Mouse (Mus musculus): ENCODE measurements around the gene Olfr994.

Gene Olfr994

DNA sequence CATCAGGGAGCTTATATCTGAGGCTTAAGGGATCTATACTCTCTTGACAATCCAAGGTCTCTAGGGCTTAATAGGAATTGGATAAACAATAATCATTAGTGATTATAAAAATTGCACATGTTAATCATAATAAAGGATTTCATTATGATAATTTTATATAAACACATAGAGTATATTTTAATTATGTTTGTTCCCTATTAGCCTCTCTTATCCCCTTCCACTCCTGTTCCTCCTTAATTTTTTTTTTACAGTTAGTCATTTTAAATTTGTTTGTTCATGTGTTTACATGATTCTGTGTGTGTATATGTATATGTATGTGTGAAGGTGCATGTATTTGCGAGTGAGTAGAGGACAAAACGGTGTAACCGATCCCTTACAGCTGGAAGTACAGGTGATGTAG, at the start of gene Olfr994:
Gene Olfr994 (minus strand): TSS at position 101 of the 400 bp plus-strand sequence.
- DNase-seq (ENCODE audit: low read depth), result no peak

DNA sequence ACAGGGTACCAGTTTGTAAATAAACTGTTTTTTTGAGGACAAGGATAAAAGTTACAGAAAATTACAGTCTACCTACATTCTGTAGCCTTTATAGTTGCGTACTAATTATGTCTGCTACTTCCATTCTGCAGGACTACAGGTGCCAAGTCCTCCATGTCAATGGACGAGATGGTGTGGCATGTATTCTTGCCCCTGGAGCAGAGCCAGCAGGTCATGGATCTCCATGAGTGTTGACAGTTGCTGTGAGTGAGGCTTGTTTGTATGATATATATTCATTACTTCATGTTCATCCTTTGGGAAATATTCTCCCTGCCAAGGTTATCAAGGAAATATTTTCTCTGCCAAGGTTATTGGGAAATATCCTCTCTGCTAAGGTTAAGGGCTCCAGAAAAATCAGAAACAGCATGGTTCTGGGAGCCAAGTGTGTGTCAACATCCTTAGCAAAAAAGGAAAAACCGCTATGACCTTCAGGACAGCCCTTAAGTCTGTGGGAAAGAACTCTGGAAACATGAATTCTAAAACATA, 30.6 kb upstream of the Olfr994 start:
- no peak for DNase-seq (ENCODE audit: low read depth)

DNA sequence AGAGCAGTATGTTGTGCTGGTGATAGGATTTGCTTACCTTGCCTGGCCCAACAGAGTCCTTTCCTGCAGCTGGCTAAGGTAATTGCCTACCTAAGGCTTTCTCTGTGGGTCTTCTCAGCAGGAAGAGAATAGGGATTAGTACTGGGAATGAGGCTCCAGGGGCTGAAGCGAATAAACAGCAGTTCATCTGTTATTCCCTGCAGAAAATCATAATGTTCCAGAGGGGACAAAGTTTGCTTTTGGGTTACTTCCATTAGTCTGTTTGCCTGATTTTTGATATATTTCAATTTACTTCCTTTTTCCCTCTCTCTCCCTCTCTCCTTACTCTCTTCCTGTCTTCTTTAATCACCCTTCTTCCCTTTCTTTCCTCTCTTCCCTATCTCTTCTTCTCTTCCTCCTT, 7.3 kb upstream of the Olfr994 start, which contains the start of gene Olfr995:
Gene Olfr995 (minus strand): TSS at position 101 of the 400 bp plus-strand sequence.
- no peak for DNase-seq (ENCODE audit: low read depth)

- no peak for DNase-seq (ENCODE audit: low read depth)
These were observed 6.3 kb upstream of the Olfr994 start for GRCm38 (mm10) chr2:85442546-85442945.

DNA sequence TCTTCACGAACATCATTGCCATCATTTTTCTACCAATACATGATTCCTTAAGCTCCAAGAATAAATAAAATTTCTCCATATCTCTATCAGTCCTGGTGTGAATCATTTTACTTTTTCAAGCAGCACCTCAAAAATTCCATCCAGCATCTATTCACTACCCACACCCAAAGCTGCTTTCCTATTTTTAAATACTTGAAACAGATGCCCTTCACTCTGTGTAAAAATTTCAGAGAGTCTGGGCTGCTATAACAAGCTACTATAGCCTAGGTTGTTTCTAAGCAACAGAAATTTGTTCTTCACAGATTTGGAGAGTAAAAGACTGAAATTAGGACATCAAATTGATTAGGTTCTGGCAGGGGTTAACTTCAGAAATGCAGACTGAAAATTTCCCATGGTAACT, 10.4 kb downstream of the Olfr994 start:
- DNase-seq (ENCODE audit: low read depth), result no peak

GRCm38 (mm10) chr2:85414777-85415176, 21.5 kb downstream of the Olfr994 start, which contains the start of gene Olfr993:
Gene Olfr993, minus strand, starts transcription at chr2:85414877.
- no peak for DNase-seq (ENCODE audit: low read depth)

DNA sequence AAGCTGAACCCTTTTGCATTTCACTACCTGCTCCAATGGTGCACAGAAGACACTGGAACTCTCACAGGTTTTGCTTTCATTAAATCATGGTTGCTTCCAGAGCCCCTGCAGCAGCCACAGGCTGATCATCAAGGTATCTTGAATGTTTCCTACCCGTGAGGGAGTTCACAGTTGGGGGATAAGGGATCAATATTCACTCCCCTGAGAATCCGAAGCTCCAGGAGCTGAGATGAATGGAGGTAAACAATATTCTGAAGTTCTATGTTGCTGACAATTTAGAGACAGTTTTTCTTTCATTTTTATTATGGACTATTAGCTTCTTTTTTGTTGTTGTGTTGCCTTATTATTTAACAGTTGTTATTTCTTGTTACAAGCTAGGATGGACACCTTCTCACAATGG, 26.9 kb downstream of the Olfr994 start, which contains the start of gene Olfr992:
Gene Olfr992 (minus strand): TSS at position 101 of the 400 bp plus-strand sequence.
- DNase-seq (ENCODE audit: low read depth), result no peak

All from 416B (cell line).